Mouse (Mus musculus): ENCODE results near the gene Plk5. TPM values are rescaled to one million over a fixed set of nuclear protein-coding genes. Genes with fewer than 3 reads are reported as not detected.

Plk5 gene
- 1.0 and 1.5 TPM in 2 replicates for polyA plus RNA-seq (2015; fragmentation: Nextera tagmentation; extraction: Ambion mirVana)

DNA sequence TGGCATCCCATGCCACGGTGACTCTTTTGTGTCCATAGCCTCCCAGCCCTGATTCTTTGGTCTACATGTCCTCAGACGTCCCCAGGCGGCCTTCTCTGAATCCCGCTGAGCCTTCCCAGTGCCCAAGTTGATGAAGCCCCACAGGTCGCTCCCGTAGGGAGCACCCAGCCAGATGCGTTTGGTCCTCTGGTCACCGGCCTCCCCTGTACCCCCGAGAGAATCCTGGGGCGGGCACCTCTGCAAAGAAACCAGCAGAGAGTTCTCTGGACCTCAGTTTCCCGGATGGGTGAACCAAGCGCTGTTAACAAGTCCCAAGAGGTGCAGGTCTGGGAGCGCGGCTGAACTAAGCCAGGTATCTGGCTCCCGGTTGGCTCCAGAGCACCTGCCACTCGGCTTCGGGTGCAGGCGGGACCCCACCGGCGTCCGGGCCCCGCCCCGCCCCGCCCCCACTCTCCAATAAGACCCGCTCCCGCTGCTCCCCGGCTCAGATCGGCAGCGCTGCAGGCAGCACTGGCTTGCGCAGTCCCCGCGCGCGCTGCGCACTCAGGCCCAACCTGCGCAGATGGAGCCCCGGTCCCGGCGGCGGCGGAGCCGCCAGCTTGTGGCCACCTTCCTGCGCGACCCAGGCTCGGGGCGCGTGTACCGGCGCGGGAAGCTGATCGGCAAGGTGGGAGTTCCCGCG is at the start of gene Plk5:
TSS of gene Plk5 (plus strand) at position 459 of the 682 bp plus-strand sequence.
- H3K36me3 ChIP-seq, result no peaks in the 10 kb centered on the region
- ATAC-seq (ENCODE audit: low read depth), result no peak
- H3K9ac ChIP-seq, result peak within 1 kb of the TSS; percentile 34; the same call in 1 of the 2 replicates
- 3% methylated on average over 53 of the region's 53 CpGs for WGBS
- no peak within 1 kb of the TSS for H3K27ac ChIP-seq (replicated peaks)
- no peaks in the 10 kb centered on the region for H3K9me3 ChIP-seq
- H3K4me1 ChIP-seq (replicated peaks), result peaks cover 19% of the 10 kb centered on the region
- H3K4me2 ChIP-seq, result peak within 1 kb of the TSS; percentile 54
- peak within 1 kb of the TSS; percentile 33 for H3K4me3 ChIP-seq
- peaks cover 98% of the 10 kb centered on the region for H3K27me3 ChIP-seq

- peaks cover 100% of the 10 kb centered on the region for H3K36me3 ChIP-seq
- H3K27ac ChIP-seq (replicated peaks), result no peak overlapping the region
- H3K4me3 ChIP-seq, result no peak overlapping the region
- H3K4me2 ChIP-seq, result no peak overlapping the region
- peaks cover 25% of the 10 kb centered on the region; the same call in 1 of the 2 replicates for H3K27me3 ChIP-seq
- H3K9me3 ChIP-seq, result no peaks in the 10 kb centered on the region
- H3K4me1 ChIP-seq (replicated peaks), result peaks cover 51% of the 10 kb centered on the region
- WGBS, result 87% methylated on average over 16 of the region's 16 CpGs
- ATAC-seq (ENCODE audit: low read depth), result no peak
- H3K9ac ChIP-seq, result 0 out of 2 replicates have a peak overlapping the region, but pooled peaks have one; percentile 2
Observed at GRCm38 (mm10) chr10:80311560-80311959, 44.7 kb upstream of the Plk5 start.

- no peak overlapping the region for H3K4me2 ChIP-seq
- no peak overlapping the region for H3K27ac ChIP-seq (replicated peaks)
- peaks cover 25% of the 10 kb centered on the region; the same call in 1 of the 2 replicates for H3K27me3 ChIP-seq
- WGBS, result 68% methylated on average over 54 of the region's 54 CpGs
- 0 out of 2 replicates have a peak overlapping the region, but pooled peaks have one; percentile 2 for H3K4me3 ChIP-seq
- no peak for ATAC-seq (ENCODE audit: low read depth)
- H3K36me3 ChIP-seq, result peaks cover 100% of the 10 kb centered on the region
- peaks cover 63% of the 10 kb centered on the region for H3K4me1 ChIP-seq (replicated peaks)
- H3K9me3 ChIP-seq, result no peaks in the 10 kb centered on the region
- 0 out of 2 replicates have a peak overlapping the region, but pooled peaks have one; percentile 22 for H3K9ac ChIP-seq
Observed at GRCm38 (mm10) chr10:80312586-80313504, 43.4 kb upstream of the Plk5 start.

GRCm38 (mm10) chr10:80313627-80314201 is 42.5 kb upstream of the Plk5 start:
- Histone ChIP-seq H3K9ac (0 out of 2 replicates have a peak overlapping the region, but pooled peaks have one; percentile 19), H3K27me3 (peaks cover 25% of the 10 kb centered on the region; the same call in 1 of the 2 replicates), H3K9me3 (no peaks in the 10 kb centered on the region), H3K36me3 (peaks cover 98% of the 10 kb centered on the region), H3K27ac (replicated peaks) (no peak overlapping the region), H3K4me3 (no peak overlapping the region), H3K4me2 (no peak overlapping the region), H3K4me1 (replicated peaks) (peaks cover 64% of the 10 kb centered on the region)
- WGBS, result 46% methylated on average over 20 of the region's 20 CpGs
- ATAC-seq (ENCODE audit: low read depth), result no peak

DNA sequence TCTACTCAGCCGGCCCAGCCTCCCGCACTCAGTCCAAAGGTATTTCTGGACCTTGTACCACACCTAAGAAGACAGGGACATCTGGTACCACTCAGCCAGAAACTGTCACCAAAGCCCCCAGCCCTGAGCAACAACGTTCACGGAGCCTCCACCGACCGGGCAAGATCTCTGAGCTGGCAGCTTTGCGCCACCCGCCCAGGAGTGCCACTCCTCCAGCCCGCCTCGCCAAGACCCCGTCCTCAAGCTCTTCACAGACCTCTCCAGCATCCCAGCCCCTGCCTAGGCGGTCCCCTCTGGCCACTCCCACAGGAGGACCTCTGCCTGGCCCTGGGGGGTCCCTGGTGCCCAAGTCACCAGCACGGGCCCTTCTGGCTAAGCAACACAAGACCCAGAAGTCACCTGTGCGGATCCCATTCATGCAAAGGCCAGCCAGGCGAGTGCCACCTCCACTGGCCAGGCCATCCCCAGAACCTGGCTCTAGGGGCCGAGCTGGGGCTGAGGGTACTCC is 41.7 kb upstream of the Plk5 start:
- Histone ChIP-seq H3K4me2 (no peak overlapping the region), H3K27me3 (peaks cover 25% of the 10 kb centered on the region; the same call in 1 of the 2 replicates), H3K9ac (peak overlapping the region; percentile 44; the same call in 1 of the 2 replicates), H3K9me3 (no peaks in the 10 kb centered on the region), H3K4me3 (no peak overlapping the region), H3K36me3 (peaks cover 91% of the 10 kb centered on the region), H3K4me1 (replicated peaks) (peaks cover 72% of the 10 kb centered on the region), H3K27ac (replicated peaks) (no peak overlapping the region)
- ATAC-seq (ENCODE audit: low read depth), result no peak
- WGBS, result 53% methylated on average over 16 of the region's 16 CpGs

- H3K4me2 ChIP-seq, result no peak overlapping the region
- WGBS, result 53% methylated on average over 27 of the region's 27 CpGs
Observed at GRCm38 (mm10) chr10:80315315-80315714, 40.9 kb upstream of the Plk5 start.

DNA sequence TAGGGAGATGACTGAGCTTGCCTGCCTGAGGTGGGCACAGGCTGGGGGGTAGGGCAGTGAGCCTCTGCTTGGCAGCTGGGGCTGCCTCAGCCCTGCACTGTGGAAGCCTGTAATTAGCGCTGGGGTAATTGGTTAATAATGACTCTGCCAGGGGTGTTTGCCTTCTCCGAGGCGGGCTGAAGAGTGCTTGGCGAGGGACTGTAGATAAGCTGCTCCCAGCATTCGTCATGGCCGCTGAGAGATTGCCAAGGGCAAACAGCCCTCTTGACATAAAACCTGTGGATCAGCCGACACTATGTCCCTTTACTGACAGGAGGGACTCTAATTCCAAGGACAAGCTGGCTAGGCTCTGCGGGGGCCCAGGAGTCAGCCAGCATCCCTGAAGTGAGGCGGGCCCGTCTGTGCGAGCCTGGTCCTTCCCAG is 39.9 kb upstream of the Plk5 start:
- 13% methylated on average over 11 of the region's 11 CpGs for WGBS
- peak overlapping the region; percentile 4; the same call in 1 of the 2 replicates for H3K9ac ChIP-seq
- no peak overlapping the region for H3K4me3 ChIP-seq
- no peak overlapping the region for H3K4me2 ChIP-seq
- H3K4me1 ChIP-seq (replicated peaks), result peaks cover 79% of the 10 kb centered on the region
- H3K27ac ChIP-seq (replicated peaks), result 0 out of 2 replicates have a peak overlapping the region, but pooled peaks have one; percentile 33
- peak; percentile 7; the same call in 1 of the 2 replicates for ATAC-seq (ENCODE audit: low read depth)
- peaks cover 73% of the 10 kb centered on the region for H3K36me3 ChIP-seq
- no peaks in the 10 kb centered on the region for H3K9me3 ChIP-seq
- peaks cover 25% of the 10 kb centered on the region; the same call in 1 of the 2 replicates for H3K27me3 ChIP-seq

More at GRCm38 (mm10) chr10:80315315-80315714, 40.9 kb upstream of the Plk5 start:
- peak overlapping the region; percentile 44; the same call in 1 of the 2 replicates for H3K9ac ChIP-seq
- peaks cover 25% of the 10 kb centered on the region; the same call in 1 of the 2 replicates for H3K27me3 ChIP-seq
- H3K4me1 ChIP-seq (replicated peaks), result peaks cover 78% of the 10 kb centered on the region
- H3K27ac ChIP-seq (replicated peaks), result no peak overlapping the region
- peaks cover 84% of the 10 kb centered on the region for H3K36me3 ChIP-seq
- no peaks in the 10 kb centered on the region for H3K9me3 ChIP-seq
- H3K4me3 ChIP-seq, result no peak overlapping the region
- ATAC-seq (ENCODE audit: low read depth), result no peak

DNA sequence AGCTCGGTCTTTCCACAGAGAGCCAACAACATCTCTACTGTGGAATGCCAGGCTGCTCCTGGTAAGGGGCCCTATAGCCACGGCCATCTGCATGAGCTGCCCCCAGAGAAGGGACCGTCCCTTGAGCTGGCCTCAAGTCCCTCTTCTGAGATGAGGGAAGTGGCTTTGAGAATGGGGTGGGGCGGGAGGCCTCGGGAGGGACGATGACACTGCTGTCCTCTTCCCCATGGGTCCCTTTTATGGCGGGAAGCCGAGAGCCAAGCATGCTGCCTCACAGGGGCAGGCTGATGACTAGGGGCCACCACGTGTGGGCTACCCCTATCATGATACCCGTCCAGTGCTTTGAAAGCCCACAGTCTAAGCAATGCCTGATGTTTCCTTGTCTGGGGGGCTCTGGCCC is 39.2 kb upstream of the Plk5 start:
- Histone ChIP-seq H3K4me2 (no peak overlapping the region), H3K9me3 (no peaks in the 10 kb centered on the region), H3K27me3 (peaks cover 20% of the 10 kb centered on the region; the same call in 1 of the 2 replicates), H3K27ac (replicated peaks) (no peak overlapping the region; the same call in 1 of the 2 replicates), H3K9ac (no peak overlapping the region; the same call in 1 of the 2 replicates), H3K36me3 (peaks cover 67% of the 10 kb centered on the region), H3K4me3 (no peak overlapping the region), H3K4me1 (replicated peaks) (peaks cover 75% of the 10 kb centered on the region)
- WGBS, result 46% methylated on average over 10 of the region's 10 CpGs
- ATAC-seq (ENCODE audit: low read depth), result no peak

DNA sequence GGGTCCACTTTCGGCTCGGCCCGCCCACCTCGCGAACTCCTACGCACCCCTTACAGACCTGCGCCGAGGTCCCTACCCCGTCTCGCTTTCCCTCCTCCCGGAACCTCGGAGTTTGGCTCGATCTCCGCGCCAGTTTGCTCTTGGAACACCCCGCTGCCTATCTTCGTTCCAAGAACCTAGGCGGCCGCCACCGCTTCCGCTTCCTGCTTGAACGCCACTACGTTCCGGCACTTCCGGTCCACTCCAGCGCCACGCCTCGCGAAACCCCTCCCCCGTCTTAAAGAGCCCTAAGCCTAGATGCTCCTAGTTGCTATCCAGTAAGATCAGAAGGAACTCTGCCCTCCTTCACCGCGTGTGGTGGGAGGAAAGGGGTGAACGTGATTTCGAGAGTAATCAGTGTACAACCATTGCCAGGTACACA is 35.9 kb upstream of the Plk5 start, which contains the start of gene 2310011J03Rik:
TSS of gene 2310011J03Rik (minus strand) at position 198 of the 421 bp plus-strand sequence.
- H3K4me1 ChIP-seq (replicated peaks), result peaks cover 59% of the 10 kb centered on the region
- ATAC-seq (ENCODE audit: low read depth), result peak; percentile 33; the same call in 1 of the 2 replicates
- no peaks in the 10 kb centered on the region for H3K9me3 ChIP-seq
- peak within 1 kb of the TSS; percentile 78 for H3K9ac ChIP-seq
- H3K4me2 ChIP-seq, result peak within 1 kb of the TSS; percentile 96
- peak within 1 kb of the TSS; percentile 78 for H3K4me3 ChIP-seq
- WGBS, result under 1% methylated on average over 34 of the region's 34 CpGs
- peaks cover 33% of the 10 kb centered on the region for H3K36me3 ChIP-seq
- H3K27me3 ChIP-seq, result peaks cover 9% of the 10 kb centered on the region; the same call in 1 of the 2 replicates
- peak within 1 kb of the TSS; percentile 73; the same call in 1 of the 2 replicates for H3K27ac ChIP-seq (replicated peaks)

DNA sequence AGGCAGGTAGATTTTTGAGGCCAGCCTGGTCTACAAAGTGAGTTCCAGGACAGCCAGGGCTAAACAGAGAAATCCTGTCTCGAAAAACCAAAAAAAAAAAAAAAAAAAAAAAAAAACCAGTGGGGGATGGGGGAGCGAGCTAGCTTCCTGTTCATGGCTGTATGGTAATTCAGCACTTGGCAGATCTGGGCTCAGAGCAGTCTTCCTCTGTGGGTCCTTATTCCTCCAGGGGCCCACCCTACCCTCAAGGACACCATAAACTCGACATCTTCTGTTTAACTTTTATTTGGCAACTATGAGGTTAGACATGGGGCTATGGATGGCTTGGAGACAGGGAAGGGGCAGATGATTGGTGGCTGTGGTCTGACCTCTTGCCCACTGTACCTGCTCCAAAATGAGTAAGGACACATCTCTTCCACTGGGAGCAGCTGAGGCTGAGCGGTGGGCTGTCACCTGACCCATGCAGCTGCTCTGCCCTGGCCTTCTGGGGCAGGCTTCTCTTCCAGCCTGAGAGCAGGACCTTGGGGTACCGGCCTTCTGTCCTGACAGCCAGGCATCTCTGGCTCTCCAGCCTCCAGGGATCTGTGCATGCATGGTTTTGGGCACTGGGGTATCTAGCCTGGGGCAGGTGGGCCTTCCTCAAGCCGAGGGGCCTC is 35.1 kb upstream of the Plk5 start:
- no peak for ATAC-seq (ENCODE audit: low read depth)
- WGBS, result 76% methylated on average over 6 of the region's 6 CpGs
- H3K4me1 ChIP-seq (replicated peaks), result peaks cover 51% of the 10 kb centered on the region

More for the DNA sequence above, 35.1 kb upstream of the Plk5 start:
- Histone ChIP-seq H3K27ac (replicated peaks) (no peak overlapping the region), H3K36me3 (peaks cover 26% of the 10 kb centered on the region), H3K9ac (no peak overlapping the region), H3K4me2 (no peak overlapping the region), H3K4me3 (no peak overlapping the region), H3K27me3 (peaks cover 14% of the 10 kb centered on the region; the same call in 1 of the 2 replicates), H3K9me3 (no peaks in the 10 kb centered on the region)

All from neural tube, embryonic 13.5 days (tissue).